Mouse (Mus musculus) mouse embryonic stem cell (cell line): ENCODE results near the gene Naga.

Experiments used
- in situ Hi-C, 2 experiments: fragments of 300-500 bp; cut with MboI; formaldehyde crosslinking; loops; 1 replicate in 1 of 2; 3 replicates in 1 of 2; pipeline ENCODE4 v1.14.3; 2019 to 2020; ENCODE audit warnings: low sequenced_read_pairs in 2 of 2, low pct_unique_long_range_greater_than_20kb in 1 of 2, mixed read lengths in 1 of 2; ENCODE audit not compliant: unreplicated experiment in 1 of 2

Naga gene

GRCm38 (mm10) chr15:82341675-82342542 lies 3.2 kb upstream of the Naga start:
- in situ Hi-C loops, result no loop called here

GRCm38 (mm10) chr15:82341036-82341501 lies 2.3 kb upstream of the Naga start:
- in situ Hi-C loops, result no loop called here

DNA sequence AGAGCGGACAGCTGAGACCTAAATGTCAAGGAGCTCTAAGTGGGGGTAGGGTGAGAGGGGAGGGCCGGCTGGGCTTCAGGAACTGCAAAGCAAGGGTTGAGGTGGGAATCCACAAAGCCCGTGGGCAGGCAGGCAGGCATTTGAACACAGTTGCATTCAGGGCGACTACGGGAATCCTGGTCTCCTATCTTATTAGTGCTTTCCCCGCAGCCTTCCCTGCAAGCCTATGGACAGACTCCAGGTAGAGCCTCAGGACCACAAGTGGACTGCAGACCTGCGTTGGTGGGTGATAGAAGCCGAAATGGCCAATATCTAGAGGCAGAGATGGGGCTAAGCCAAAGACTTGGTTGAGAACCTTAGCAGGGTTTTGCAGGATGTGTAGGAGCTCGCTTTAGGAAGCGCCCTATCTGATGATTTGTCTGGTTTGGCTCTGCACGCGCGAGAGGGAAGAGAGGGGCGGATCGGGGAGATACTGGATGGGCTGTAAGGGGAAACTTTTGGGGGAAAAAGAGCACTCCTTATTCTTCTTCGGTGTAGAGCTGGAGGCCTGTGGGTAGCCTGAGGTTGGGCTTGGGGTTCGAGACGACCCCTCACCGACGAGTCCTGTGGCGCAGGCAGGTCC lies 1.8 kb upstream of the Naga start:
- in situ Hi-C loops, result no loop called here

DNA sequence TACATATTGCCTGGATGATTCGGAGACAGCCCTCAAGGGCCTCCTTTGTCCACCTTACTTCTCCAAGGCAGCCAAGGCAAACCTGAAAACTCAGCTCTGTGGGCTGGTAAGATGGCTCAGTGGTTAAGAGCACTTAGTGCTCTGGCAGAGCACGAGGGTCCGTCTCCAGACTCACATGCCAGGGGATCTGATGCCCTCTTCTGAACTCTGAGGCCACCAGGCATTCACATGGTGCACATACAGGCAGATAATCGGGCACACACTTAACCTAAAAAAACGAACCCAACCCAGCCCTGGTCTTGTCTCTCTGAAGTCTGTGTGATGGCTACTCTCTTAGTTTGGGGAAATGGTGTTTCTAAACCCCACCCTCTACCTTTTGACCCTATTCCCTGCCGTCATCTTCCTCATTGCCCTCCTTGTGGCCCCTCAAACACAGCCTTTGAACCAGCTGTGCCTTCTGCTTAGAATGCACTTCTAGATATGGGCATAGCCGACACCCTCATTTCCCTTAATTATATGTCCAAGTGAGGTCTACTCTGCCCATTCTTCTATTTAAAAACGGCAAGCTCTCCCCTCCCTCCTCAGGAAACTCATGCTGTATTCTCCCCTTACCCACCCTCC lies 1.0 kb upstream of the Naga start:
- in situ Hi-C loops, result no loop called here

DNA sequence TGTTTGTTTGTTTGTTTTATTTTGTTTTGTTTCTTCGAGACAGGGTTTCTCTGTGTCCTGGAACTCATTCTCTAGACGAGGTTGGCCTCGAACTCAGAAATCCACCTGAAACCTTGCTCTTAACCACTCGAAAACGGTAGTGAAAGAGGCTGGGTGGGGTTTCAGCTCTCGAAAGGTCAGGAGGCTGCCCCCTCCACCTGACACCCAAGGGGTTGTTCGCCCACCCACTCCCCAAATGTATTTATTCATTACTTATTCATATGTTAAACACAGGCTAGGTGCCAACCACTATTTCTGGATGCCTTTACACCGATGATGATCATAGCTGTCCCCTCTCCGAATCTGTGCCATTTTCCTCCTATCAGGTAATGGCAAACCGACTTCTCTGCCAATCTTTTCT lies 425 bp upstream of the Naga start:
- in situ Hi-C loops, result no loop called here

- in situ Hi-C loops, result no loop called here
Observed at GRCm38 (mm10) chr15:82337875-82338274, 850 bp downstream of the Naga start.

DNA sequence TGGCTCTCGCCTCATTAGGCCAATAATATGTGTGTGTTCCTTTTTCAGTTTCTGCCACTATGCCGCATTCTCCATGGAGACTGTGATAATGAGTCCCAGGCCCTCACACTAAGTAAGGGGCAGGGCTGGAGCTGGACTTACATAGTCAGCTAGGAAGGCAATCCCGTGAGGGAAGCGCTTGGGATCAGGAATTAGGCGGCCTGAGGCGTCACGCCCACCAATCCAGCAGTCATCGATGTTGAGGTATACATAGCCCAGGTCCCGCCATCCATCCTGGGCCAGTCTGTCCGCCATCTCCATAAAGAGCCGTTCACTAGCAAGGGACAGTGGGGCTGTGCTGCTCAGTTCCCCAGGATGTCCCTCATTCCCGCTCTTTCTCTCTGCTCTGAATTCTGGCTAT lies 2.1 kb downstream of the Naga start:
- in situ Hi-C loops, result no loop called here

GRCm38 (mm10) chr15:82335194-82335593 lies 3.5 kb downstream of the Naga start:
- in situ Hi-C loops, result no loop called here

- in situ Hi-C loops, result no loop called here
Observed at GRCm38 (mm10) chr15:82325382-82325781, 13.3 kb downstream of the Naga start.

- in situ Hi-C loops, result no loop called here
Observed at GRCm38 (mm10) chr15:82322195-82322594, 16.5 kb downstream of the Naga start.

- in situ Hi-C loops, result no loop called here
Observed at GRCm38 (mm10) chr15:82319613-82320012, 19.1 kb downstream of the Naga start.

GRCm38 (mm10) chr15:82317839-82318238 lies 20.9 kb downstream of the Naga start:
- in situ Hi-C loops, result no loop called here

DNA sequence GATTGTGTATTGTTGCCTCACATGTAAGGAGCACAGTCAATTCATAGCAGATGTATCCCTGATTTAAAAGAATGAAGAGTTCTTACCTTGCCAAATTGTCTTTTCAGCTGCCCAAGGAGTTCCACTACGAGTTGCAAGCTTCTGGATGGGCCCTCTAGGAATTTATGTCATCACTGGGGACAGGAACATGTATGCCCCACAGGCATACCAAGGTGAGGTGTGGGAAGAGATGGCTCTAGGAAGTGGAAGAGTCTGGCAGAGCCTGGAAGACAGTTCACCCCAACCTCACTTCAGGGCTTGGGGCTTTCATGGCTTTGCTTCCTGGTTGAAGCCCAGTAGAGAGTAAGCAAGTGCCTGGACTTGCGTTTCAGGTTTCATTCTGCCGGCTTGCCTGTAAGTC lies 30.3 kb downstream of the Naga start:
- in situ Hi-C loops, result no loop called here

- in situ Hi-C loops, result no loop called here
Observed at GRCm38 (mm10) chr15:82307107-82307506, 31.6 kb downstream of the Naga start.

GRCm38 (mm10) chr15:82298764-82299561 lies 39.8 kb downstream of the Naga start, which contains the start of gene Wbp2nl:
TSS of gene Wbp2nl (plus strand) at chr15:82298954.
- in situ Hi-C loops, result loop anchor here in 1 of 2 experiments (25.0 kb wide), 1 partner anchor 763 kb away; no protein-coding TSS in a partner anchor

DNA sequence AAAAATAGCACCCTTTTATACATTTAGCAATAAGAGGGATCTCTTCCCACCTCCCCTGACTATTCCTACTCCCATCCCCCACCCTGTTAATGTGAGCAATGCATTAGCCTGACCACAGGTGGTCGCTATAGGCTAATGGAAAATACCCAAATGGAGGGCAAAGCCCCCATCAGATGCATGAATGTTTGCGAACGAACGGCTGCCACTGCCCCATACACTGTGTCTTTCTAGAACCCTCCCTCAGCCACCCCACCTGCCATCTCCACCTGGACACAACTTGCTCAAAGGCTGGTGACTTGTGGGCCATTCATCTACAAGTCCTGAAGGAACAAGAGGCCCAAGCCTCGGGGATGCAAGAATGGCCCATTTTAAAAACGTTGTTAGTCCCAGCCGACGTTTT lies 44.7 kb downstream of the Naga start:
- in situ Hi-C loops, result loop anchor here in 1 of 2 experiments (25.0 kb wide), 1 partner anchor 768 kb away; no protein-coding TSS in a partner anchor

- in situ Hi-C loops, result loop anchor here in 1 of 2 experiments (25.0 kb wide), 1 partner anchor 769 kb away; no protein-coding TSS in a partner anchor
Observed at GRCm38 (mm10) chr15:82293271-82293711, 45.4 kb downstream of the Naga start.

DNA sequence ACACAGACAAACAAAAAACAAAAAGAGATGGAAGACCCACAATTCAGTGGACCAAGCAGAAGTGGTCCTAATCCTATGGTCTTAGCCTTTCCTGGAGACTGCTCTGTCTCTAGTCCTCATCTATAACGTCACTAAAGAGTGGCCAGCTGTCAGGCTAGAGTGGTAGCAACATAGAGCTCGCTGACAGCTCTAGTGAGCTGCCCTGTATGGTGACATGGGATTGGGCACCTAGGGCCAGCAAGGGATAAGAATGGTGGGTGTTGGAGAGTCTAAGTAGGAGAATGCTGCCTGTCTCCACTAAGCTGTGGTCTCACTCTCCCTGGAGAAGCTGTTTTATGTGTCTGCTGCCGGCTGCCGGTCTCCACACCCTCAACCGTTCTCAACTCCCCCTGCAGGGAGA lies 45.9 kb downstream of the Naga start:
- in situ Hi-C loops, result loop anchor here in 1 of 2 experiments (25.0 kb wide), 1 partner anchor 769 kb away; no protein-coding TSS in a partner anchor
